Mouse (Mus musculus): ENCODE results near the gene Dlk2. TPM values are rescaled to one million over a fixed set of nuclear protein-coding genes. Genes with fewer than 3 reads are reported as not detected.
A peak's percentile ranks its signal among the peaks of the same experiment; 100 is the strongest.

Gene Dlk2
- under 1 TPM; 0.35 to 0.79 TPM for total RNA-seq (2021)
- long read RNA-seq, experiment 1, partial matches to known transcripts: 0 of 2 reads
- long read RNA-seq, experiment 1, other reads (novel, unspliced or antisense): 1 of 2 reads
- long read RNA-seq, experiment 2: 0 reads

- DNase-seq: no peak
Measured at GRCm38 (mm10) chr17:46297364-46298219, at the start of gene Dlk2. Gene Dlk2, plus strand, starts transcription at chr17:46297421.

- peak; percentile 94 for DNase-seq
Measured at GRCm38 (mm10) chr17:46247512-46248188, 49.6 kb upstream of the Dlk2 start, which contains the start of the genes Polr1c and Yipf3. Gene Polr1c, minus strand, starts transcription at chr17:46248054. Gene Yipf3, plus strand, starts transcription at chr17:46248080.

- DNase-seq: no peak
Measured at GRCm38 (mm10) chr17:46248189-46248522, 49.1 kb upstream of the Dlk2 start.

GRCm38 (mm10) chr17:46251174-46251573 is 46.0 kb upstream of the Dlk2 start:
- DNase-seq: no peak

GRCm38 (mm10) chr17:46252571-46253451 is 44.4 kb upstream of the Dlk2 start:
- DNase-seq: peak; percentile 36

- peak; percentile 94 for DNase-seq
Measured at GRCm38 (mm10) chr17:46253452-46254084, 43.7 kb upstream of the Dlk2 start, which contains the start of gene Lrrc73. Gene Lrrc73, plus strand, starts transcription at chr17:46253531.

- peak; percentile 50 for DNase-seq
Measured at GRCm38 (mm10) chr17:46254106-46254505, 43.1 kb upstream of the Dlk2 start.

GRCm38 (mm10) chr17:46255147-46255546 is 42.1 kb upstream of the Dlk2 start:
- no peak for DNase-seq

GRCm38 (mm10) chr17:46258279-46259053 is 38.8 kb upstream of the Dlk2 start:
- DNase-seq: no peak

GRCm38 (mm10) chr17:46259675-46260074 is 37.5 kb upstream of the Dlk2 start:
- DNase-seq: no peak

GRCm38 (mm10) chr17:46262201-46262694 is 35.0 kb upstream of the Dlk2 start:
- DNase-seq: no peak

GRCm38 (mm10) chr17:46265502-46265901 is 31.7 kb upstream of the Dlk2 start:
- DNase-seq: no peak

GRCm38 (mm10) chr17:46265918-46266618 is 31.2 kb upstream of the Dlk2 start:
- peak; percentile 87 for DNase-seq

- no peak for DNase-seq
Measured at GRCm38 (mm10) chr17:46266986-46267385, 30.2 kb upstream of the Dlk2 start.

- DNase-seq: no peak
Measured at GRCm38 (mm10) chr17:46267511-46267910, 29.7 kb upstream of the Dlk2 start.

GRCm38 (mm10) chr17:46268026-46268720 is 29.0 kb upstream of the Dlk2 start:
- no peak for DNase-seq

GRCm38 (mm10) chr17:46269771-46270534 is 27.3 kb upstream of the Dlk2 start:
- DNase-seq: peak; percentile 61

GRCm38 (mm10) chr17:46272058-46272457 is 25.2 kb upstream of the Dlk2 start:
- DNase-seq: no peak

Data from gastrocnemius, postnatal 10 days (tissue).